Mouse (Mus musculus): ENCODE data around the gene Gm9945.

GRCm38 (mm10) chr11:53516775-53517627, 37.0 kb downstream of the Gm9945 start:
- no peak for TF ChIP-seq CTCF (IDR thresholded peaks at IDR 0.05)
- TF ChIP-seq POLR2A (IDR thresholded peaks at IDR 0.05; ENCODE audit: insufficient read depth, low read depth, low read length) = no peak
- TF ChIP-seq EP300 (IDR thresholded peaks at IDR 0.05; ENCODE audit: insufficient read depth, low read depth, low read length) = no peak

All from heart, adult 2 months (tissue).